Mouse (Mus musculus) E14TG2a.4 (cell line): ENCODE measurements at regions not wholly inside any gene's neighbourhood (a gene's known extent, or its start where the extent isn't known, plus 50 kb on each side); places are given as distances from the start of the nearest gene placed in this dataset.

Experiments
- H3K27me3 ChIP-seq: 2 replicates; pipeline ENCODE4 v1.6.1; 2014; ENCODE audit warnings: low read length, control low read depth; ENCODE audit not compliant: insufficient read depth
- H3K36me3 ChIP-seq: 2 replicates; pipeline ENCODE4 v1.6.1; 2014; ENCODE audit warnings: low read length, control low read depth; ENCODE audit not compliant: insufficient read depth
- H3K4me1 ChIP-seq: replicated peaks from 2 replicates; pipeline ENCODE4 v1.6.1; 2014; ENCODE audit warnings: low read depth, low read length, control low read depth
- H3K4me3 ChIP-seq: replicated peaks from 2 replicates; pipeline ENCODE4 v1.5.1; 2014; ENCODE audit warnings: mild to moderate bottlenecking, low read length
- H3K9me3 ChIP-seq: 2 replicates; pipeline ENCODE4 v1.6.1; 2014; ENCODE audit warnings: low read length, control low read depth
- CTCF ChIP-seq: conservative IDR thresholded peaks from 2 replicates; pipeline ENCODE4 v1.5.1; 2014; ENCODE audit warnings: low read length
- NANOG ChIP-seq: IDR thresholded peaks from 2 replicates; pipeline ENCODE4 v1.6.1; 2014; ENCODE audit warnings: borderline replicate concordance, low read length, mixed read lengths
- POU5F1 ChIP-seq: IDR thresholded peaks from 2 replicates; pipeline ENCODE4 v1.6.1; 2014; ENCODE audit warnings: low read length, borderline replicate concordance

GRCm38 (mm10) chrX:57711914-57712313 is 208.4 kb upstream of the Gpr101 start:
- Histone ChIP-seq H3K27me3 (no peaks in the 10 kb centered on the region), H3K4me3 (no peak overlapping the region), H3K9me3 (no peaks in the 10 kb centered on the region), H3K4me1 (no peaks in the 10 kb centered on the region), H3K36me3 (no peaks in the 10 kb centered on the region)
- TF ChIP-seq CTCF (no peak), POU5F1 (no peak), NANOG (no peak)

GRCm38 (mm10) chrX:57709115-57709877 is 205.7 kb upstream of the Gpr101 start:
- TF ChIP-seq NANOG (no peak), CTCF (no peak), POU5F1 (no peak)

DNA sequence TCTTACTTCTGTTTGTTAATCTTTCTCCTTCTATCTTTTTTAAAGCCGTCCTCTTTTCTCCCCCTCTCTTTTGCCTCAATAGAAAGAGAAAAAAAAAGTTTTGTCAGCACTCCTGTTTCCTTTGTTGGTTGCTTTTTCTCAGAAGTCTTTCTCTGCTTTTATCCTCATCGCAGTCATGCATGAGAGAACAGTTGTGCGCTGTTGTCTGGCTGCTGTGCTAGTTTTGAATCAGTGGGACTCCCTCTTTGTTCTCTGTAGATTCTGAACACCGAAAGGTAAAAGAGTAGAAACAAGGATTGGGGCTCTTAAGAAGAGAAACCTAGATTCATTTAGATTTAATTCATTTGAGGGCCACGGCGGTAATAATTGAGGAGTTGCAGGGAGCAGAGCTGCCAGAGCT is 204.9 kb upstream of the Gpr101 start:
- H3K27me3 ChIP-seq = no peaks in the 10 kb centered on the region
- no peaks in the 10 kb centered on the region for H3K4me1 ChIP-seq
- H3K36me3 ChIP-seq = no peaks in the 10 kb centered on the region
- H3K4me3 ChIP-seq = no peak overlapping the region
- TF ChIP-seq POU5F1 (no peak), NANOG (no peak), CTCF (no peak)
- no peaks in the 10 kb centered on the region for H3K9me3 ChIP-seq

More at GRCm38 (mm10) chrX:57709115-57709877, 205.7 kb upstream of the Gpr101 start:
- Histone ChIP-seq H3K4me1 (no peaks in the 10 kb centered on the region), H3K36me3 (no peaks in the 10 kb centered on the region), H3K27me3 (no peaks in the 10 kb centered on the region), H3K9me3 (no peaks in the 10 kb centered on the region), H3K4me3 (no peak overlapping the region)

DNA sequence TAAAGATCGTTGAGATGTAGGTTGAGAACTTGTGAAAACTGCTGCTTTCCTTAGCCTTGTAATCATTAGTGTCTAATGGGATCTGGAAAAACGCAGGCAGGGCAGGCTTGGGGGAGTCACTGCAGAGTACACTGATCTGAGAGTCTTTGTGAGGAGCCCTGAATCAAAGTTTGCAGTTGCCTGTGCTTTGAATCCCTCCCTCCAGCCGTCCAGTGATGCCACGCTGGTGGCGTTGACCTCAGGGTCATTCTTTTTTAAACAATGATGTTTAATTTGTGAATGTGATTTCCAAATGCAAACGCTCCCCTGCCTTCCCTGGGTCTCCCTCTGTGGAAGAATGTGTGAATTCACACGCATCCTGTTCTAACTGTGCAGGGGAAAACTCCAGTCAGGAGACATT is 204.4 kb upstream of the Gpr101 start:
- no peaks in the 10 kb centered on the region for H3K4me1 ChIP-seq
- H3K36me3 ChIP-seq = no peaks in the 10 kb centered on the region
- no peak overlapping the region for H3K4me3 ChIP-seq
- TF ChIP-seq NANOG (no peak), POU5F1 (no peak), CTCF (no peak)
- no peaks in the 10 kb centered on the region for H3K27me3 ChIP-seq
- no peaks in the 10 kb centered on the region for H3K9me3 ChIP-seq

- Histone ChIP-seq H3K36me3 (no peaks in the 10 kb centered on the region), H3K4me3 (no peak overlapping the region), H3K27me3 (no peaks in the 10 kb centered on the region), H3K4me1 (no peaks in the 10 kb centered on the region), H3K9me3 (no peaks in the 10 kb centered on the region)
- no peak for TF ChIP-seq POU5F1
- no peak for TF ChIP-seq NANOG
- TF ChIP-seq CTCF = no peak
Observed at GRCm38 (mm10) chrX:57706683-57707308, 203.2 kb upstream of the Gpr101 start.

DNA sequence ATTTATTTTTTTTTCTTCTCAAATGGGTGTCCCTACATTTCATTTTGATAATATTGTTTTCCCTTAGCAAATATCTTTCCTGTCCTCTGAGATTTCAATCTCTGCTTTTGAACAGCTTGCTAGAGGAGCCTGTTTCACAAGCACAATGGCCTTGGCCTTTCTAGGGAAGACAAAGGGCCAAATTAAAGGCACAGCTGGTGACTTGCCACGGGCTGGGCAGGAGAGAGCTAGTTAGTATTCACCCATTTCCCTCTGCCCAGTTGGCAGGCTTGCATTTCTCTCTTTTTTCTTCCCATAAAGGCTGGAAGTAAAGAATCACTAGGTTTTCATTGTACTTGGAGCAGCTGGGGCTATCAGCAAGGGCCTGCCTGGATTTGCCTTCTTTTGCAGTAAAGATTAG is 188.9 kb upstream of the Gpr101 start:
- H3K36me3 ChIP-seq = no peaks in the 10 kb centered on the region
- H3K27me3 ChIP-seq = no peaks in the 10 kb centered on the region
- H3K4me3 ChIP-seq = no peak overlapping the region
- TF ChIP-seq NANOG = no peak
- TF ChIP-seq POU5F1 = no peak
- TF ChIP-seq CTCF = no peak
- no peaks in the 10 kb centered on the region for H3K9me3 ChIP-seq
- H3K4me1 ChIP-seq = no peaks in the 10 kb centered on the region; the same call in 1 of the 2 replicates

GRCm38 (mm10) chrX:57676764-57677163 is 173.2 kb upstream of the Gpr101 start:
- TF ChIP-seq NANOG (no peak), CTCF (no peak), POU5F1 (no peak)
- H3K36me3 ChIP-seq = no peaks in the 10 kb centered on the region

DNA sequence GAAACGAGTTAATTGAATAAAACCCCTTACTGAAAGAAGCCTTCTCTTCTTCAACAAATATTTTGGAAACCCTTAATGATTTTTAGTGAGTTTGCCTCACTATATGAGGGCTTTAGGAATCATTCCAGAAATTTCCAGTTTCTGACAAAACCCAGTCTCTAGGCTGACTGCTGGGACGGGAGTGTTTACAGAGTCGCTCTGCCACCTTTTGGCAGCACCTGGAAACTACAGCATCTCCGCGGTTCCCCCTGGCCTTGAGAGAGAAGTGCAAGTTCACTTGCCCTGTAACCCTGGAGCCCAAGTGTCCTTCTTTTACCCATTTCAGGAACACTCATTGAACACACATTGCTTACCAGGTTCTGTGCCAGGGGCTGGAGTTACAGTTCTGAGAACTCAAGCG is 171.4 kb upstream of the Gpr101 start:
- no peaks in the 10 kb centered on the region for H3K9me3 ChIP-seq
- no peaks in the 10 kb centered on the region for H3K36me3 ChIP-seq
- H3K4me1 ChIP-seq = no peaks in the 10 kb centered on the region
- no peaks in the 10 kb centered on the region for H3K27me3 ChIP-seq
- TF ChIP-seq CTCF (peak; percentile 56), NANOG (no peak), POU5F1 (no peak)
- H3K4me3 ChIP-seq = no peak overlapping the region

More at GRCm38 (mm10) chrX:57676764-57677163, 173.2 kb upstream of the Gpr101 start:
- H3K27me3 ChIP-seq = no peaks in the 10 kb centered on the region
- H3K4me1 ChIP-seq = no peaks in the 10 kb centered on the region
- H3K9me3 ChIP-seq = no peaks in the 10 kb centered on the region
- H3K4me3 ChIP-seq = no peak overlapping the region
